Mouse (Mus musculus) embryo, embryonic 11.5 days (tissue): ENCODE data around the gene Wdr61.

Experiments
- DNase-seq: peaks from one replicate; pipeline ENCODE4 v3.0.0-alpha.2; 2012; ENCODE audit warnings: low read depth, low spot score

Wdr61 gene

GRCm38 (mm10) chr9:54733921-54734638 is at the start of gene Wdr61:
Wdr61 (minus strand) TSS chr9:54734519.
- peak; percentile 94 for DNase-seq

- no peak for DNase-seq
Measured at GRCm38 (mm10) chr9:54784003-54784402, 49.7 kb upstream of the Wdr61 start.

GRCm38 (mm10) chr9:54782504-54782903 is 48.2 kb upstream of the Wdr61 start:
- DNase-seq, result no peak

GRCm38 (mm10) chr9:54779280-54779679 is 45.0 kb upstream of the Wdr61 start:
- DNase-seq, result no peak

GRCm38 (mm10) chr9:54776451-54776982 is 42.2 kb upstream of the Wdr61 start:
- DNase-seq, result no peak

GRCm38 (mm10) chr9:54770140-54770780 is 35.9 kb upstream of the Wdr61 start:
- no peak for DNase-seq

GRCm38 (mm10) chr9:54765336-54766085 is 31.2 kb upstream of the Wdr61 start:
- DNase-seq, result no peak

- DNase-seq, result no peak
Measured at GRCm38 (mm10) chr9:54764561-54765217, 30.4 kb upstream of the Wdr61 start, which contains the start of gene Crabp1. Crabp1 (plus strand) TSS chr9:54764748.

- DNase-seq, result no peak
Measured at GRCm38 (mm10) chr9:54764091-54764490, 29.8 kb upstream of the Wdr61 start.

GRCm38 (mm10) chr9:54759592-54759991 is 25.3 kb upstream of the Wdr61 start:
- no peak for DNase-seq

GRCm38 (mm10) chr9:54752944-54753295 is 18.6 kb upstream of the Wdr61 start:
- DNase-seq, result no peak

GRCm38 (mm10) chr9:54752201-54752943 is 18.1 kb upstream of the Wdr61 start:
- no peak for DNase-seq

- no peak for DNase-seq
Measured at GRCm38 (mm10) chr9:54751684-54752083, 17.4 kb upstream of the Wdr61 start.

GRCm38 (mm10) chr9:54750215-54750981 is 16.1 kb upstream of the Wdr61 start:
- DNase-seq, result no peak

- no peak for DNase-seq
Measured at GRCm38 (mm10) chr9:54745740-54746370, 11.5 kb upstream of the Wdr61 start.

- no peak for DNase-seq
Measured at GRCm38 (mm10) chr9:54743891-54744290, 9.6 kb upstream of the Wdr61 start.

- DNase-seq, result peak; percentile 52
Measured at GRCm38 (mm10) chr9:54738376-54738775, 4.1 kb upstream of the Wdr61 start.

- DNase-seq, result peak; percentile 82
Measured at GRCm38 (mm10) chr9:54736284-54736701, 2.0 kb upstream of the Wdr61 start.

GRCm38 (mm10) chr9:54734639-54735252 is 427 bp upstream of the Wdr61 start:
- no peak for DNase-seq
